Mouse (Mus musculus) embryonic facial prominence, embryonic 13.5 days (tissue): ENCODE measurements around the gene Dact3. TPM values are rescaled to one million over a fixed set of nuclear protein-coding genes. Genes with fewer than 3 reads are reported as not detected.
A peak's percentile ranks its signal among the peaks of the same experiment; 100 is the strongest.

ENCODE experiments used
- ATAC-seq: fragments of 200-750 bp; cut with Nextera tagmentation; 2 replicates; pipeline ENCODE4 v1.8.0; 2017; ENCODE audit warnings: low read depth; ENCODE audit not compliant: insufficient number of reproducible peaks, insufficient read depth, low FRiP score, low TSS enrichment
- H3K27ac ChIP-seq: fragments of 300-500 bp; sonication (generic); 2 replicates; pipeline ENCODE4 v1.5.1; 2015; ENCODE audit warnings: moderate library complexity, mild to moderate bottlenecking, inconsistent platforms
- H3K27me3 ChIP-seq: fragments of 300-500 bp; sonication (generic); 2 replicates; pipeline ENCODE4 v1.6.1; 2015; ENCODE audit warnings: mild to moderate bottlenecking, inconsistent platforms
- H3K36me3 ChIP-seq: fragments of 300-500 bp; sonication (generic); 2 replicates; pipeline ENCODE4 v1.6.1; 2015; ENCODE audit warnings: mild to moderate bottlenecking, inconsistent platforms
- H3K4me1 ChIP-seq: fragments of 300-500 bp; sonication (generic); 2 replicates; pipeline ENCODE4 v1.6.1; 2015; ENCODE audit warnings: inconsistent platforms
- H3K4me2 ChIP-seq: fragments of 300-500 bp; sonication (generic); 2 replicates; pipeline ENCODE4 v1.6.1; 2015; ENCODE audit warnings: moderate library complexity, mild to moderate bottlenecking, inconsistent platforms
- H3K4me3 ChIP-seq: fragments of 300-500 bp; sonication (generic); 2 replicates; pipeline ENCODE4 v1.5.1; 2015; ENCODE audit warnings: mild to moderate bottlenecking, inconsistent platforms
- H3K9ac ChIP-seq: fragments of 300-500 bp; sonication (generic); 2 replicates; pipeline ENCODE4 v1.6.1; 2015; ENCODE audit warnings: mild to moderate bottlenecking, inconsistent platforms
- H3K9me3 ChIP-seq: fragments of 300-500 bp; sonication (generic); 2 replicates; pipeline ENCODE4 v1.6.1; 2016; ENCODE audit warnings: inconsistent platforms
- WGBS: fragments of 180-500 bp; shearing (Covaris S2); methylation state at CpG from one replicate; pipeline ENCODE4 v1.1.7; 2015; ENCODE audit warnings: mixed read lengths; 5-methylcytosine and 5-hydroxymethylcytosine counted together
- polyA plus RNA-seq: library from polyadenylated mRNA; unstranded; fragments of >200 nt; fragmentation: Nextera tagmentation; extraction: Ambion mirVana; gene quantifications from 2 replicates; pipeline ENCODE4 v1.2.1, GENCODE M21; 2015

Dact3 gene
- polyA plus RNA-seq, 1 experiment from 2014 or later: 4.9 TPM

DNA sequence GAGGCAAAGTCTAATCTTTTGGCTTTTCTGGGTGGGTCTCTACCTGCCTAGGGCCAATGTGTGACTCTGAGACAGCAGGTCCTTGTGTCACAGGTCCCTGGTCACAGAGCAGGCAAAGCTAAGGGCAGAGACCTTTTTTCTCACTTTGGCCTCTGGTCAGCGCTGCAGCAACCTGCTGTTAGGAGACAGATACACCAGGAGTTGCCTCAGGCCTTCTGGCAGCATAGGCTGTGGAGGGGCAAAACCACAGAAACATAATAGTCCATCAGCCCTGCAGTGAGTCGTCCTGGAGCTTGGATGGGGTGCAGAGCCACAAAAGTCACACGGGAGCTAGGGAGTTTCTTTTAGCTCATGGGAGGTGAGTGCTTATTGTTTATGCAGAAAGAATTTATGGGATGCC is 43.6 kb downstream of the Dact3 start:
- H3K9ac ChIP-seq: no peak overlapping the region
- ATAC-seq: no peak
- peaks cover 61% of the 10 kb centered on the region for H3K36me3 ChIP-seq
- H3K4me3 ChIP-seq: no peak overlapping the region
- no peaks in the 10 kb centered on the region for H3K9me3 ChIP-seq
- H3K27me3 ChIP-seq: no peaks in the 10 kb centered on the region
- H3K27ac ChIP-seq: no peak overlapping the region
- H3K4me1 ChIP-seq: peaks cover 51% of the 10 kb centered on the region
- no peak overlapping the region for H3K4me2 ChIP-seq
- 69% methylated on average over 3 of the region's 3 CpGs for WGBS

DNA sequence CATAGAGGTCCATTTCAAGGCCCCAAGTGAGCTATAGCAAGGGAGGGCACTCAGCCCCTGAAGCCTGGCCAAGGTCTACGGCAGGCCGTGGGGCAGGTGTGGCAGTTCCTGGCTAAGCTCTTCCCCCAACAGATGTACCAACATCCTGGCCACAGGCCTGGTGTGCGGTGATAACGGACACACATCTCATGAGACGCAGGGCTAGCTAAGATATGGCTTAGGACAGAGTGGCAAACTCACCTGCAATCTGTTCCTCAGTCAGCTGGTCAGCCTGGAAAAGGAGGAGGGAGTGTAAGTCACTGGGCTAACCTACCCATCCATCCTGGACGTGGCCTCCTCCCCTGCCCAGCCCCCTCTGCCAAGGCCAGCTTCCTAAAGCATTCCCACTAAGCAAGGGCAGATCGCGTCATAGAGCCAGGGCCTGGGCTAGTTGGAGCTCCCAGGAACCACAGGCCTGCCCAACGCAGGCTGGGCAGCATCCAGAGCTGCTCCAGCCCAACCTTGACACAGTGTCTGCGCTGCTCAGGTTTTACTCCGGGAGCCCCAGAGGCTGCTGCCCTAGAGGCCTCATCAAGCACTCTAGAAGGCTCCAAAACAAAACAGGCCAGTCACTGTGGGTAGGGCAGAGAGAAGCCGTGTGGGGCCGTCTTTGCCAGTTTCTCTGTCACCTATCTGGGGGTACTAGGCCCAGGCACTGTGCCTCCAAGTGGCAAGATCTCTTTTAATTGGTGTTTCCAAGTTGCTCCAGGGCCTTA is 44.5 kb downstream of the Dact3 start:
- Histone ChIP-seq H3K4me1 (peaks cover 48% of the 10 kb centered on the region), H3K4me3 (peak overlapping the region; percentile 16), H3K4me2 (peak overlapping the region; percentile 90), H3K36me3 (peaks cover 56% of the 10 kb centered on the region), H3K9me3 (no peaks in the 10 kb centered on the region), H3K27ac (peak overlapping the region; percentile 71), H3K27me3 (no peaks in the 10 kb centered on the region), H3K9ac (peak overlapping the region; percentile 65)
- no peak for ATAC-seq
- WGBS: 76% methylated on average over 13 of the region's 13 CpGs

DNA sequence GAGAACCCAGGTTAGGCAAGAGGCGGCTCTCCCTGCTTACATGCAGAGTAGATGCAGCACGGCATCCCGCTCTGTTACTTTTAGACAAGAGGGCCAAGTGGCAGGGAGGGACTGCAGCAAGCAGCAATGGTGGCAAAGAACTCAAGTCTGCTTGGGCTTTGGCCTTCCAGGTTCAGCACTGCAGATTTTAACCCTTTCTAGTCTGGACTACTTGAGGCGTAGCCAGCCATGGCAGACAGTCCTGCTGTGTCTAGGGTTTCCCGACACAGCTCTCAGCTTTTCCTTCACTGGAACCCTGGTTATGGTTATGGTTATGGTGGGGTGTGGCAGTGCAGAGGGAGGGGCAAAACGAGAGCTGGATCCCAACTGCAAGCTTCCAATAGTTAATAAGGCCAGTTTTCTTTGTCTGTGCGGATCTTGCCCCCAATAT is 45.0 kb downstream of the Dact3 start:
- no peaks in the 10 kb centered on the region for H3K27me3 ChIP-seq
- no peaks in the 10 kb centered on the region for H3K9me3 ChIP-seq
- peak overlapping the region; percentile 16 for H3K4me3 ChIP-seq
- H3K9ac ChIP-seq: peak overlapping the region; percentile 65
- H3K27ac ChIP-seq: peak overlapping the region; percentile 71
- 64% methylated on average over 7 of the region's 7 CpGs for WGBS
- peaks cover 48% of the 10 kb centered on the region for H3K4me1 ChIP-seq
- H3K36me3 ChIP-seq: peaks cover 50% of the 10 kb centered on the region
- no peak for ATAC-seq
- peak overlapping the region; percentile 90 for H3K4me2 ChIP-seq

DNA sequence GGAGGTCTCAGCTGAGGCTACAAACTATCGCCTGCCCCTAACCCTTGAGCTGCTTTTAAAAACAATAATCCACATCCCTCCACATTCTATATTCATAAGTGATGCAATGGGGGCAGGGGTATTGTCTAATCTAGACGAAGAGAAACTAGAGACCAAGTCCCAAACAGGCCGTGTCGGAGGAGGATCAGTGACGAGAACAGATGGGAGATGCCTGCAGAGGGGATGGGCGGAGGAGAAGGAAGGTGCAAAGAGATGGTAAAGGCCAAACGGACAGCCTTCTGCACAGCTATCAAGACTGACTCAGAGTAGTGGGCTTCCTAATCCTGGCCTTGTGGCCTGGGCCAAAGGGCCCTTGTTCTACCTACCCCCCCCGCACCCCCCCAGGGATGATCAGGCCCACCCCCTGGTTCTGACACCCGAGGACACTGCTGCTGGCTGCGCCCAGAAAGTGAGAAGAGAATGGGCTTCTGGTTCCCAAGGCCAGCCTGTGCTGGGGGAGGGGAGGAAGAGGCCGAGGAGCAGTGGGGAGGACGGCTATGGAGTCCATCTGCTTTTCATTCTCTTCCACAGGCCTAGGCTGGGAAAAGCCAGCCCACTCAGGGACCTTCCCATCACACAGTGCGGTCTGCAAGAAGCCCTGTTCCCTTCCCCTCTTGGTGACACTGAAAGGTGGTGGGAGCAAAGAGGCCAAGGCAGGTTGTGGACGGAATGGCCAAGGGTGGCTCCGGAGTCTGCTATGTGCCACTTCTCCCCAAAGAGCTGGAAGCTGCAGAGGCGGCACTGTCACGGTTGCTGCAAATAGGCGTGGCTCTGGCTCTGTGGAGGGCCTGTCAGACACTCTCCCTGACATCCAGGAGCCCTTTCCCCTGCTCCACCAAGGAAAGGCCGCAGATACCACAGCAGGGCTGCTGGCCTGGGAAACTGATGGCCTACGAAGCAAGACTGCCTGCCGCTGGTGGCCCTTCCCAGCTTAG is 46.0 kb downstream of the Dact3 start:
- peaks cover 48% of the 10 kb centered on the region for H3K4me1 ChIP-seq
- H3K9me3 ChIP-seq: no peaks in the 10 kb centered on the region
- no peak for ATAC-seq
- 25% methylated on average over 21 of the region's 21 CpGs for WGBS
- peak overlapping the region; percentile 90 for H3K4me2 ChIP-seq
- peak overlapping the region; percentile 96 for H3K27ac ChIP-seq
- H3K27me3 ChIP-seq: no peaks in the 10 kb centered on the region
- H3K9ac ChIP-seq: peak overlapping the region; percentile 98
- peak overlapping the region; percentile 94 for H3K4me3 ChIP-seq
- H3K36me3 ChIP-seq: peaks cover 41% of the 10 kb centered on the region

DNA sequence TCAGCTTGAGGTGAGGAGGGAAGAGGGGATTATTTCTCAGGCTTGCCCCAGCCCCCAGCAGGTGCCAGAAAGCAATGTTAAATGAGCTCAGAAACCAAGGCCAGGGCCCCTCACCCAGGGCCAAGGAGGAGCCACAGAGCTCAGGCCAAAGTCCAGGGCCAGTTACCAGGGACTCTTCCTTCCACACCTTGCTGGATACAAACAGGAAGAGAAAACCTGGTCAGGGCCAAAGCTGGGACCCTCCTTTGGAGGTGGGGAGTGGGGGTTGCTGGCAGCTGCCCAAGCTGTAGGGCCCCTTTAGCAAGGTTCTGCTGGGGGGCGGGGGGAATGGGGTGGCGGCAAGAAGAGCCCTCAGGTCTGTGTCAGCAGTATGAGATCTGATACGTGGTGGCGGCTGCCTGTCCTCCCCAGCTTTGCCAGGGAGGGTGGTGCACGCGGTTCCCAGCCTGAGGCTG is 46.8 kb downstream of the Dact3 start:
- WGBS: 23% methylated on average over 6 of the region's 6 CpGs
- Histone ChIP-seq H3K4me1 (peaks cover 48% of the 10 kb centered on the region), H3K9ac (peak overlapping the region; percentile 98), H3K27ac (peak overlapping the region; percentile 96), H3K36me3 (peaks cover 33% of the 10 kb centered on the region), H3K4me3 (peak overlapping the region; percentile 94), H3K27me3 (no peaks in the 10 kb centered on the region), H3K9me3 (no peaks in the 10 kb centered on the region), H3K4me2 (peak overlapping the region; percentile 90)
- ATAC-seq: no peak

DNA sequence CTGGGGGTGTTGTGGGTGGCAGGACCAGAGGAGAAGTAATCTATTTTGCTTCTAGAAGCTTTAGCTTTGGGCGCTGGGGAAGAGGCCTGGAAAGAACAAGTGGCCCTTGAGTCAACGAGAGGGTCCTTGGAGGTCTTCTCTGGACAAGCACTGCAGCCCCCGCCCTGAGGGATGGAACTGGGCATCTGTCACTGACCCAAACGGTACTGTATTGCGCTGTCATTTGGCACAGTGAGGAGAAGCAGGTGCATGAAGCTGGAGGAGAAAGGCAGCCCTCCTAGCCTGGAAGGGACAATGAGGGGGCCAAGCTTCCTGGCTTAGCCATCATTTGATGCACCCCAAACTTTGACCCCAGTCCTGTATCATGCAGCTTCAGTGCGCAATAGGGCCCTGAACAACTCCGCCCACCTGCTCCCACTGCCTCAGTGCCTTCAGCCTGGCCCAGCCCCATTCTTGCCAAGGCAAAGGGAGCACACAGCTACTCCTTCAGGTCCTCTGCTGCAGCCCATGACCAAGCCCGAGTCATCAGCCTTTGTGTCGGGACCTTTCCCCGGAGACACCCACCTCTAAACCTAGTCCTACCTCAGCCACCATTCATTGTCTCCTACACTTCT is 47.4 kb downstream of the Dact3 start:
- H3K9ac ChIP-seq: peak overlapping the region; percentile 98

DNA sequence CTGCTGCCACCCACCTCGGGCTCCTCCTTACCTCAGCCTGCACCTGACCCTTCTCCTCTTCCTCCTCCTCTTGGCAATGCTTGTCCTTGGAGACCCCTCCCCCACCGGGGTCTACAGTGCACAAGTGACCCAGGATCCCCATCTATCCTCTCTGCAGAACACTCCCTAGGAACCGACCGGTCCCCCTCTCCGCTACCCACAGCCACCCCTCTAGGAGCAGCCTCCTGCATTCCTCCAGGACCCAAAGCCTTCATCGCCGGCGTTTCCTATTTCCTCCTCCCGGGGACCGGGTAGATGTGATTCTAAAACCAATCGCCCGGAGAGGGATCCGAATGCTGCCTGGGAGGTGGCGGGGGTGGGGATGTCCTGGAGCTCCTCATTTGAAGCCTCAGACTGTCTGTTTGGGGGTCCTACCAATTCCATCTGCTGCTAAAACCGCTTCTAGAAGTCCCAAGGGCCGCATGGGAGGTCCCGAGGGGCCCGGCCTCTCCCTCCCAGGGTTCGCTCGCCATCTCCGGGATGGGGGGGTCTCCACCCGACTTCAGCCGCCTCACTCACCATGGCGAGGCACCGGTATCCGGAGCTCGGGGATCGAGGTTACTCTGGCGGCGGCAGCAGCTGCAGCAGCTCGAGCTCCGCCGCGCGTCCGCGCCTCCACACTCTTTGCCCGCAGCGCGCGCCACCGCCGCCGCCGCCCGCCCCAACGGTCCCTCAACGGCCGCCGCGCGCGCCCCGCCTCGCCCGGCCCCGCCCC is 48.3 kb downstream of the Dact3 start:
- Histone ChIP-seq H3K9ac (peak overlapping the region; percentile 98), H3K4me2 (peak overlapping the region; percentile 90), H3K4me1 (peaks cover 47% of the 10 kb centered on the region), H3K27ac (peak overlapping the region; percentile 96), H3K4me3 (peak overlapping the region; percentile 94), H3K27me3 (no peaks in the 10 kb centered on the region), H3K9me3 (no peaks in the 10 kb centered on the region), H3K36me3 (peaks cover 17% of the 10 kb centered on the region)
- no peak for ATAC-seq
- WGBS: under 1% methylated on average over 57 of the region's 57 CpGs

More for the DNA sequence above, 47.4 kb downstream of the Dact3 start:
- peak overlapping the region; percentile 96 for H3K27ac ChIP-seq
- no peak for ATAC-seq
- no peaks in the 10 kb centered on the region for H3K9me3 ChIP-seq
- peaks cover 48% of the 10 kb centered on the region for H3K4me1 ChIP-seq
- 48% methylated on average over 10 of the region's 10 CpGs for WGBS
- peak overlapping the region; percentile 94 for H3K4me3 ChIP-seq
- H3K27me3 ChIP-seq: no peaks in the 10 kb centered on the region
- H3K36me3 ChIP-seq: peaks cover 27% of the 10 kb centered on the region
- peak overlapping the region; percentile 90 for H3K4me2 ChIP-seq

DNA sequence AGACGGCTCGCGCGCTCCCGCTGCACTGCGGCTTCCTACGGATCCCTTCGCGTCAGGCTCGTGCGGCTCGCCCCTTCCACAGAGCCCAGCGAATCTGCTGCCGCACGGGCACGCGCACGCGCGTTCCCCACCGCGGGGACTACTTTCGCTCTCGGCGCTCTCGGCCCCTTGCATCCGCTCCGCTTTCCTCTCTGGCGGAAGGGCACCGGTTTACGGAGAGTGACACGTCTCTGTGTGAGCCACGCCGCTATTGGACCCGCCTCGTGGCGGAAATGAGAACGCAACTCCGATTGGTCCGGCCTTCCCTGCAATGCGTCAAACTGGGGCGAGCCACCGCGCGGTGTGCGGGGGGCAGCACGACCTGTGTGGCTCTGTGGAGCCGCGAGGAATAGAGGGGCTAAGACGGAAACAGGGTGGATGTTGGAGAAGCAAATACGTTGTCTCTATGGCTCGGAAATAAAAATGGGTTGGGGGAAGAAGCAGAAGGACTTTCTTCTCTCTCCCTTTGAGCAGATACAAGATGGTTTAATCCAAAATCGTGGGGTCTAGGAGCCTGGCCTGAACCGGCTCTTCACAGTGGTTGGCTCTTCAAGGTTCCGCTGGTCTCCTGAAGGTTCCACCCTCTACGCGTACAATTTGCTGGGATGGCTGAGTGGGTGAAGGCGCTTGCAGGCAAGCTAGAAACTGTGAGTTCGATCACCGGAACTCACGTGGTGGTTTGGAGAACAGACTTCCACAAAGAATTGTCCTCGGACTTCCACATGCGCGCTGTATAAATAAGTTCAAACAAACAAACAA is 49.1 kb downstream of the Dact3 start, which contains the start of gene Calm3:
Gene Calm3 (minus strand): TSS at position 78 of the 798 bp plus-strand sequence.
- H3K27me3 ChIP-seq: no peaks in the 10 kb centered on the region
- peak within 1 kb of the TSS; percentile 96 for H3K27ac ChIP-seq
- ATAC-seq: peak; percentile 89
- H3K4me2 ChIP-seq: peak within 1 kb of the TSS; percentile 90
- H3K9ac ChIP-seq: peak within 1 kb of the TSS; percentile 98
- no peaks in the 10 kb centered on the region for H3K9me3 ChIP-seq
- peaks cover 10% of the 10 kb centered on the region for H3K36me3 ChIP-seq
- 2% methylated on average over 64 of the region's 64 CpGs for WGBS
- H3K4me3 ChIP-seq: peak within 1 kb of the TSS; percentile 94
- H3K4me1 ChIP-seq: peaks cover 39% of the 10 kb centered on the region

DNA sequence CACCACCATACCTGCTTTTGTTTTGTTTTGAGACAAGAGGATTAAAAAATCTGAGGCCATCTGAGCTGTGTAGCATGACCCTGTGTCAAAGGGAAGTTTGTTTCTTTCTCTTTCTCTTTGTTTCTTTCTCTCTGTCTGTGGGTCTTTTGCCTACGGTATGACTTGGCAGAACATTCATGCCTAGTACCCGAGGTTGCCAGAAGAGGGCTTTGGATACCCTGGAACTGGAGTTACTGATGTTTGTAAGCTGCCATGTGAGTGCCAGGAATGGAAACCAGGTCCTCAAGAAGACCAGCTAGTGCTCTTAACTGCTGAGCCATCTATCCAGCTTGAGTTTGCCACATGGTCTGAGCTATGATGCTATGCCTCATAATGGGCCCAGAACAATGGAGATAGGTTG is 53.2 kb downstream of the Dact3 start:
- no peak overlapping the region for H3K4me2 ChIP-seq
- no peaks in the 10 kb centered on the region for H3K36me3 ChIP-seq
- no peak overlapping the region for H3K4me3 ChIP-seq
- ATAC-seq: no peak
- 38% methylated on average over 2 of the region's 2 CpGs for WGBS
- H3K9me3 ChIP-seq: no peaks in the 10 kb centered on the region
- no peaks in the 10 kb centered on the region for H3K27me3 ChIP-seq
- H3K27ac ChIP-seq: no peak overlapping the region
- 0 out of 2 replicates have a peak, but pooled peaks cover 3% of the 10 kb centered on the region for H3K4me1 ChIP-seq
- no peak overlapping the region for H3K9ac ChIP-seq

DNA sequence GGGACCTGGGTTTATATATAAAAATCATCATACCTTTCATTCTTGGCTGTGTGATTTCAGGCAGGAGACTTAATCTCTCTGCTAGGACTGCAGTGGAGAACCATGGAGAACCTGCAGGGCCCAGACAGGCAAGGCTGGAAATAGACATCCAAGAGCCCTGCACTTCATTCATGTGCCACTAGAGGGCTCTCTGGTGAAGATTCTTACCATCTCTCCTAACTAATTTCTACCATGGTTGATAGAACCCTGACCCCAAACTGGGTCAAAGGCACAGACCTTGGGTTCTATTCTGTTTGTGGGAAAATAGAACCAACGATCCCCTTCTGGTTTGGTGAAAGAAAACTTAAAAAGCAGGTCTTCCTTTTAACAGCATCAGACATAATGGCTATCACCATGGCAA is 55.7 kb downstream of the Dact3 start:
- H3K9me3 ChIP-seq: no peaks in the 10 kb centered on the region
- 0 out of 2 replicates have a peak, but pooled peaks cover 3% of the 10 kb centered on the region for H3K4me1 ChIP-seq
- ATAC-seq: no peak
- no peak overlapping the region for H3K27ac ChIP-seq
- H3K4me3 ChIP-seq: no peak overlapping the region
- no peak overlapping the region for H3K4me2 ChIP-seq
- H3K36me3 ChIP-seq: no peaks in the 10 kb centered on the region
- 17% methylated on average over 1 of the region's 1 CpGs for WGBS
- no peaks in the 10 kb centered on the region for H3K27me3 ChIP-seq
- no peak overlapping the region for H3K9ac ChIP-seq
